Mouse (Mus musculus) hindbrain, embryonic 11.5 days (tissue): ENCODE results near the gene Ssc4d. TPM values are rescaled to one million over a fixed set of nuclear protein-coding genes. Genes with fewer than 3 reads are reported as not detected.

ENCODE experiments used
- ATAC-seq: fragments of 200-750 bp; cut with Nextera tagmentation; 2 replicates; pipeline ENCODE4 v1.8.0; 2017; ENCODE audit warnings: mild to moderate bottlenecking, moderate TSS enrichment, moderate library complexity; ENCODE audit not compliant: low FRiP score
- DNase-seq: peaks from one replicate; pipeline ENCODE4 v3.0.0-alpha.2; 2015; ENCODE audit warnings: low spot score
- H3K27ac ChIP-seq: fragments of 300-500 bp; sonication (generic); 2 replicates; pipeline ENCODE4 v1.5.1; 2014; ENCODE audit warnings: mild to moderate bottlenecking, low read depth, low read length
- H3K27me3 ChIP-seq: fragments of 300-500 bp; sonication (generic); 2 replicates; pipeline ENCODE4 v1.6.1; 2014; ENCODE audit warnings: mild to moderate bottlenecking, low read length, moderate library complexity, mixed read lengths; ENCODE audit not compliant: control insufficient read depth, insufficient read depth
- H3K36me3 ChIP-seq: fragments of 300-500 bp; sonication (generic); 2 replicates; pipeline ENCODE4 v1.6.1; 2014; ENCODE audit warnings: mild to moderate bottlenecking, low read length, moderate library complexity, mixed read lengths; ENCODE audit not compliant: control insufficient read depth, insufficient read depth
- H3K4me1 ChIP-seq: fragments of 300-500 bp; sonication (generic); replicated peaks from 2 replicates; pipeline ENCODE4 v1.6.1; 2014; ENCODE audit warnings: low read length, mixed read lengths; ENCODE audit not compliant: control insufficient read depth, insufficient read depth
- H3K4me2 ChIP-seq: fragments of 300-500 bp; sonication (generic); replicated peaks from 2 replicates; pipeline ENCODE4 v1.6.1; 2014; ENCODE audit warnings: mild to moderate bottlenecking, low read depth, low read length
- H3K4me3 ChIP-seq: fragments of 300-500 bp; sonication (generic); 2 replicates; pipeline ENCODE4 v1.5.1; 2014; ENCODE audit warnings: low read depth, low read length
- H3K9ac ChIP-seq: fragments of 300-500 bp; sonication (generic); 2 replicates; pipeline ENCODE4 v1.6.1; 2014; ENCODE audit warnings: low read depth, low read length
- H3K9me3 ChIP-seq: fragments of 300-500 bp; sonication (generic); 2 replicates; pipeline ENCODE4 v1.6.1; 2016; ENCODE audit warnings: low read length; ENCODE audit not compliant: control insufficient read depth
- WGBS: fragments of 180-500 bp; shearing (Covaris S2); extraction: QIAGEN DNeasy Blood & Tissue Kit; methylation state at CpG from one replicate; pipeline ENCODE4 v1.1.7; 2014; 5-methylcytosine and 5-hydroxymethylcytosine counted together
- polyA plus RNA-seq: library from polyadenylated mRNA; unstranded; fragments of >200 nt; fragmentation: Nextera tagmentation; extraction: Ambion mirVana; gene quantifications from 2 replicates; pipeline ENCODE4 v1.2.1, GENCODE M21; 2014

The Ssc4d gene
- polyA plus RNA-seq, 1 experiment from 2014 or later: 1.6 TPM

DNA sequence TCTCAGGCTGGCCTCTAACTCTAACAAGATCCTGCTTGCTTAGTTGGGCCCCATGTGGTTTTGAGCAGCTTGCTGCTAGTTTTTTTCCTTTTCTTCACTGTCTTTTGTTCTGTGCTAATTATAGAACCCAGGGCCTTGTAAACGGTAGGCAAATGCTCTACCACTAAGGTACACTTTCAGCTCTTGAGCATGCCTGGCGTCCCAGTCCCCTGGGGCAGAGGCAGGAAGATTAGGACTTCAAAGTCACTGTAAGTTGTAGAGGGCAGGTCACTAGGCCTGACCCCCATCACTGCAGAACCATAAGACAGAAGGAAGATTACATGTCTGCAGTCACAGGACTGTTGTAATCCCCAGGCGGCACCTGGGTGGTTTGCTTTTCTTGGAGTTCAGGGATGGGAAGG lies 28.4 kb upstream of the Ssc4d start:
- no peaks in the 10 kb centered on the region for H3K27me3 ChIP-seq
- H3K27ac ChIP-seq: no peak overlapping the region
- 35% methylated on average over 3 of the region's 3 CpGs for WGBS
- no peak overlapping the region for H3K4me3 ChIP-seq
- no peaks in the 10 kb centered on the region for H3K4me1 ChIP-seq
- H3K9me3 ChIP-seq: no peaks in the 10 kb centered on the region
- peaks cover 16% of the 10 kb centered on the region for H3K36me3 ChIP-seq
- no peak for ATAC-seq
- H3K9ac ChIP-seq: no peak overlapping the region
- DNase-seq: no peak
- H3K4me2 ChIP-seq: no peak overlapping the region

- Histone ChIP-seq H3K27ac (no peak overlapping the region), H3K4me2 (no peak overlapping the region), H3K36me3 (peaks cover 17% of the 10 kb centered on the region), H3K4me3 (no peak overlapping the region), H3K9me3 (no peaks in the 10 kb centered on the region), H3K27me3 (no peaks in the 10 kb centered on the region), H3K9ac (no peak overlapping the region), H3K4me1 (no peaks in the 10 kb centered on the region)
- DNase-seq: no peak
- WGBS: 70% methylated on average over 2 of the region's 2 CpGs
- no peak for ATAC-seq
Observed at GRCm38 (mm10) chr5:136002325-136002724, 28.0 kb upstream of the Ssc4d start.

- ATAC-seq: no peak
- Histone ChIP-seq H3K4me3 (no peak overlapping the region), H3K4me2 (no peak overlapping the region), H3K27ac (no peak overlapping the region), H3K36me3 (peaks cover 17% of the 10 kb centered on the region), H3K9me3 (no peaks in the 10 kb centered on the region), H3K27me3 (no peaks in the 10 kb centered on the region), H3K9ac (no peak overlapping the region), H3K4me1 (no peaks in the 10 kb centered on the region)
- DNase-seq: no peak
- WGBS: 92% methylated on average over 6 of the region's 6 CpGs
Observed at GRCm38 (mm10) chr5:136001222-136001621, 26.9 kb upstream of the Ssc4d start.

DNA sequence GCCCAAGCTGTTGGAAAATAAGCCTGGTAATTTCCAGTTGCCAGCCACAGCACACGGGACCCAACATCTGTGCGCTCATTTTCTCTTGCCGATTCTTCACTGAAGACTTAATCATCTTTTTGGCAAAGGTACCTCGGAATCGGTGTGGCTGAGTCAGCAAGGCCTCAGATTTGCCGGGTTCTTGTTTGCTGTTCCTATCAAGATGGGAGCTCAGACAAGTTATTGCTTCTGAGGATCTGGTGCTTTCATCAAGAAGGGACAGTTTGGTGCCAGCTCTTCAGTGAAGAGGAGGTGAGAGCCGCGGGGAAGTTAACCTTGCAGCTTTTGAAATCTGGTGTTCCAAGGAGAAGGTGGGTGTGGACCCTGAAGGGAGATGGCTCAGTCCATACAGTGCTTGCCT lies 21.8 kb upstream of the Ssc4d start:
- Histone ChIP-seq H3K27ac (no peak overlapping the region), H3K9me3 (no peaks in the 10 kb centered on the region), H3K36me3 (peaks cover 17% of the 10 kb centered on the region), H3K4me1 (0 out of 2 replicates have a peak, but pooled peaks cover 4% of the 10 kb centered on the region), H3K27me3 (no peaks in the 10 kb centered on the region), H3K9ac (no peak overlapping the region; the same call in 1 of the 2 replicates), H3K4me3 (no peak overlapping the region), H3K4me2 (no peak overlapping the region)
- ATAC-seq (no peak), DNase-seq (no peak)
- 93% methylated on average over 8 of the region's 8 CpGs for WGBS

- H3K27ac ChIP-seq: peak within 1 kb of the TSS; percentile 65
- H3K4me1 ChIP-seq: 0 out of 2 replicates have a peak, but pooled peaks cover 4% of the 10 kb centered on the region
- ATAC-seq (peak; percentile 94), DNase-seq (peak; percentile 94)
- peak within 1 kb of the TSS; percentile 79 for H3K4me3 ChIP-seq
- under 1% methylated on average over 46 of the region's 47 CpGs for WGBS
- H3K36me3 ChIP-seq: peaks cover 17% of the 10 kb centered on the region
- H3K27me3 ChIP-seq: no peaks in the 10 kb centered on the region
- peak within 1 kb of the TSS; percentile 87 for H3K9ac ChIP-seq
- peak within 1 kb of the TSS; percentile 75 for H3K4me2 ChIP-seq
- H3K9me3 ChIP-seq: no peaks in the 10 kb centered on the region
Observed at GRCm38 (mm10) chr5:135994725-135995687, 20.7 kb upstream of the Ssc4d start, which contains the start of gene Dtx2. Dtx2 (plus strand) TSS chr5:135994800.

DNA sequence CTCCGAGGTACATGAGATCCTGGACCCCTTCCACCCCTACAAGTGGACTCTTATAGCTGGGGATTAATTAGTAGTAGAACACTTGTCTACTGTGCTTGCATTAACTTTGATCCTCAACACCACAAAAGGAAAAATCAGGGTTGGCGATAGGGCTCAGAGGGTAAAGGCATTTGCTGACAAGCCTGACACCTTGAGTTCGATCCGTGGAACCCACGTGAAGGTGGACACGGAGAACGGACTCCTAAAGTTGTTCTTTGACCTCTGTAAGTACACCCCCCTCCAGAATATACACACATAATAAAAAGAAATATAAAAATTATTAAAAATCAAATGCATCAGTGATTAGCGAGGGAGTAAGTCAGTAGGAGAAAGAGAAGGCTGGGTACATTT lies 20.0 kb upstream of the Ssc4d start:
- no peak for DNase-seq
- Histone ChIP-seq H3K9ac (no peak overlapping the region), H3K4me1 (0 out of 2 replicates have a peak, but pooled peaks cover 4% of the 10 kb centered on the region), H3K27ac (no peak overlapping the region), H3K4me3 (no peak overlapping the region; the same call in 1 of the 2 replicates), H3K36me3 (peaks cover 14% of the 10 kb centered on the region), H3K9me3 (no peaks in the 10 kb centered on the region), H3K4me2 (no peak overlapping the region), H3K27me3 (no peaks in the 10 kb centered on the region)
- ATAC-seq: 0 out of 2 replicates have a peak, but pooled peaks have one; percentile 10
- 63% methylated on average over 8 of the region's 8 CpGs for whole genome bisulfite sequencing

- H3K27me3 ChIP-seq: no peaks in the 10 kb centered on the region
- H3K4me1 ChIP-seq: 0 out of 2 replicates have a peak, but pooled peaks cover 4% of the 10 kb centered on the region
- ATAC-seq (no peak), DNase-seq (no peak)
- H3K9ac ChIP-seq: no peak overlapping the region
- H3K27ac ChIP-seq: peak overlapping the region; percentile 24; the same call in 1 of the 2 replicates
- H3K4me2 ChIP-seq: no peak overlapping the region
- WGBS: 71% methylated on average over 5 of the region's 5 CpGs
- H3K4me3 ChIP-seq: no peak overlapping the region
- H3K36me3 ChIP-seq: peaks cover 8% of the 10 kb centered on the region; the same call in 1 of the 2 replicates
- no peaks in the 10 kb centered on the region for H3K9me3 ChIP-seq
Observed at GRCm38 (mm10) chr5:135993381-135993965, 19.1 kb upstream of the Ssc4d start.

DNA sequence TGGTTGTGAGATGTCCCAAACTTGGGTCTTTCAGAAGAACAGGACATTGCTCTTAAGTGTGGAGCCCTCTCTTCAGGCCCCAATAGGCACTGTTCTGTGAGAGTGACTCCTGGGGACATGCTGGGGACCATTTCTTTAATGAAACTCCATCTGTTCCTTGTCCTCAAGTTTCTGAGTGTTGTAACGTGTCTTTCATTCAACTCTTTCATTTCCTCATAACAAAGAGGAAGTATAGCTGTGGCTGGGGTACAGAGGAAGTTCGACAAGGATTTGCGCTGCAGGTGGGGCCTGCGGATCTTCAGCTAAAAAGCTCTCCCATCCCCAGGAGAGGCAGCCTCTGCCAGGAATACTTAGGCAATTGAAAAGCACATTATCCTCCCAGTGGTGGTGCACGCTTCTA lies 16.3 kb upstream of the Ssc4d start:
- 0 out of 2 replicates have a peak, but pooled peaks cover 3% of the 10 kb centered on the region for H3K4me1 ChIP-seq
- DNase-seq (no peak), ATAC-seq (no peak)
- no peak overlapping the region for H3K4me2 ChIP-seq
- no peaks in the 10 kb centered on the region for H3K27me3 ChIP-seq
- H3K27ac ChIP-seq: no peak overlapping the region
- H3K9me3 ChIP-seq: no peaks in the 10 kb centered on the region
- H3K36me3 ChIP-seq: no peaks in the 10 kb centered on the region
- H3K9ac ChIP-seq: no peak overlapping the region
- WGBS: 76% methylated on average over 5 of the region's 5 CpGs
- H3K4me3 ChIP-seq: no peak overlapping the region
